Mouse (Mus musculus) midbrain, embryonic 14.5 days (tissue): ENCODE measurements around the gene Hnrnpa2b1. TPM values are rescaled to one million over a fixed set of nuclear protein-coding genes. Genes with fewer than 3 reads are reported as not detected.

Source experiments
- ATAC-seq: fragments of 200-750 bp; cut with Nextera tagmentation; 2 replicates; pipeline ENCODE4 v1.8.0; 2017; ENCODE audit warnings: moderate number of reproducible peaks, moderate library complexity; ENCODE audit not compliant: low FRiP score, low TSS enrichment
- DNase-seq: peaks from one replicate; pipeline ENCODE4 v3.0.0-alpha.2; 2015
- H3K27ac ChIP-seq: fragments of 300-500 bp; sonication (generic); replicated peaks from 2 replicates; pipeline ENCODE4 v1.5.1; 2014; ENCODE audit warnings: mild to moderate bottlenecking, low read depth, low read length, moderate library complexity
- H3K27me3 ChIP-seq: fragments of 300-500 bp; sonication (generic); 2 replicates; pipeline ENCODE4 v1.6.1; 2014; ENCODE audit warnings: low read length, control low read depth, mixed read lengths; ENCODE audit not compliant: control insufficient read depth, insufficient read depth
- H3K36me3 ChIP-seq: fragments of 300-500 bp; sonication (generic); 2 replicates; pipeline ENCODE4 v1.6.1; 2014; ENCODE audit warnings: low read length, control low read depth; ENCODE audit not compliant: control insufficient read depth, insufficient read depth
- H3K4me1 ChIP-seq: fragments of 300-500 bp; sonication (generic); 2 replicates; pipeline ENCODE4 v1.6.1; 2014; ENCODE audit warnings: mild to moderate bottlenecking, antibody characterized with exemption, low read length, control low read depth; ENCODE audit not compliant: control insufficient read depth, insufficient read depth
- H3K4me2 ChIP-seq: fragments of 300-500 bp; sonication (generic); 2 replicates; pipeline ENCODE4 v1.6.1; 2014; ENCODE audit warnings: mild to moderate bottlenecking, low read length, moderate library complexity
- H3K4me3 ChIP-seq: fragments of 300-500 bp; sonication (generic); replicated peaks from 2 replicates; pipeline ENCODE4 v1.5.1; 2014; ENCODE audit warnings: low read depth, low read length
- H3K9ac ChIP-seq: fragments of 300-500 bp; sonication (generic); replicated peaks from 2 replicates; pipeline ENCODE4 v1.6.1; 2014; ENCODE audit warnings: mild to moderate bottlenecking, low read length, moderate library complexity
- H3K9me3 ChIP-seq: fragments of 300-500 bp; sonication (generic); 2 replicates; pipeline ENCODE4 v1.6.1; 2016; ENCODE audit warnings: low read length, control low read depth, mixed read lengths; ENCODE audit not compliant: control insufficient read depth
- WGBS: fragments of 180-500 bp; shearing (Covaris S2); extraction: QIAGEN DNeasy Blood & Tissue Kit; methylation state at CpG from one replicate; pipeline ENCODE4 v1.1.7; 2014; 5-methylcytosine and 5-hydroxymethylcytosine counted together
- polyA plus RNA-seq: library from polyadenylated mRNA; unstranded; fragments of >200 nt; fragmentation: Nextera tagmentation; extraction: Ambion mirVana; gene quantifications from 2 replicates; pipeline ENCODE4 v1.2.1, GENCODE M21; 2014

The Hnrnpa2b1 gene
- 859 and 918 TPM in 2 replicates for polyA plus RNA-seq

DNA sequence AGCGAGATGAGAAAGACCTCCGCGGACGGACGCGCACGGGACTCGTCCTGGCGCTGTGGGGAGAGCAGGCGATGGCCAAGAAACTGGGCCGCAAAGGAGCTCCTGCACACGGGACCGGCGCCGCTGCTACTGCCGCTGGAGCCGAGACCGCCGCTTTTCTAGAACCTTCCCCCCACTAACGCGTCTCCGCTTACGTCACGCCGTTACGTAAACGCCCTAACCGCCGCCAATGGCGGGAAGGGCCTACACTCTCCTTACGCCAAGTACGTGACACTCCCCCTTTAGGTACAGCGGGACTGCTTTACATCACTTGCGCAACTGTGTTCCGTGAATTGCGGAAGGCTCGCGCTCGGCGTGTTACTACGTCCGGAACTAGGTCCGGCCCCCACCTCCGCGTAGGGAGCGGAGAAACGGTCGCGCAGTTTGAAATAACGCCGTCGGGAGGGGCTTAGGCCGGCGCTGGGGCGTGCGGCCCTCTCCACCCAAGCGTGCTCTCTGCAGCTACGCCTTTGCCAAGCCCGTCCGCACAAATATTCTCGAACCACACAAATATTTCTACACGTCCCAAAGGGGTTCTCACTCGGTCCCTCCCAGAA, at the start of gene Hnrnpa2b1:
Hnrnpa2b1 (minus strand) TSS at position 180 of the 596 bp plus-strand sequence.
- peak; percentile 90 for ATAC-seq
- H3K4me3 ChIP-seq: peak within 1 kb of the TSS; percentile 100
- peak within 1 kb of the TSS; percentile 80 for H3K4me2 ChIP-seq
- H3K36me3 ChIP-seq: peaks cover 45% of the 10 kb centered on the region
- peak; percentile 100 for DNase-seq
- no peaks in the 10 kb centered on the region for H3K27me3 ChIP-seq
- under 1% methylated on average over 63 of the region's 63 CpGs for WGBS
- peak within 1 kb of the TSS; percentile 100 for H3K27ac ChIP-seq
- H3K9me3 ChIP-seq: no peaks in the 10 kb centered on the region
- peak within 1 kb of the TSS; percentile 100 for H3K9ac ChIP-seq
- peaks cover 38% of the 10 kb centered on the region for H3K4me1 ChIP-seq

GRCm38 (mm10) chr6:51514860-51515259, 45.2 kb upstream of the Hnrnpa2b1 start:
- 84% methylated on average over 7 of the region's 7 CpGs for WGBS
- Histone ChIP-seq H3K9ac (no peak overlapping the region), H3K27me3 (no peaks in the 10 kb centered on the region)

GRCm38 (mm10) chr6:51513745-51514144, 44.1 kb upstream of the Hnrnpa2b1 start:
- Histone ChIP-seq H3K27ac (no peak overlapping the region), H3K4me2 (no peak overlapping the region), H3K27me3 (no peaks in the 10 kb centered on the region), H3K36me3 (no peaks in the 10 kb centered on the region), H3K4me3 (no peak overlapping the region), H3K4me1 (no peaks in the 10 kb centered on the region), H3K9me3 (no peaks in the 10 kb centered on the region), H3K9ac (no peak overlapping the region)
- ATAC-seq: no peak
- 83% methylated on average over 3 of the region's 3 CpGs for WGBS
- DNase-seq: no peak

More at GRCm38 (mm10) chr6:51514860-51515259, 45.2 kb upstream of the Hnrnpa2b1 start:
- DNase-seq (no peak), ATAC-seq (no peak)
- Histone ChIP-seq H3K4me3 (no peak overlapping the region), H3K27ac (no peak overlapping the region), H3K4me1 (no peaks in the 10 kb centered on the region), H3K9me3 (no peaks in the 10 kb centered on the region), H3K36me3 (no peaks in the 10 kb centered on the region), H3K4me2 (no peak overlapping the region)

GRCm38 (mm10) chr6:51510946-51511345, 41.3 kb upstream of the Hnrnpa2b1 start:
- H3K4me1 ChIP-seq: no peaks in the 10 kb centered on the region
- ATAC-seq: no peak
- no peaks in the 10 kb centered on the region for H3K36me3 ChIP-seq
- no peaks in the 10 kb centered on the region for H3K27me3 ChIP-seq
- no peaks in the 10 kb centered on the region for H3K9me3 ChIP-seq
- H3K4me3 ChIP-seq: no peak overlapping the region
- no peak overlapping the region for H3K27ac ChIP-seq
- H3K9ac ChIP-seq: no peak overlapping the region
- H3K4me2 ChIP-seq: no peak overlapping the region
- DNase-seq: no peak
- 36% methylated on average over 1 of the region's 1 CpGs for WGBS

DNA sequence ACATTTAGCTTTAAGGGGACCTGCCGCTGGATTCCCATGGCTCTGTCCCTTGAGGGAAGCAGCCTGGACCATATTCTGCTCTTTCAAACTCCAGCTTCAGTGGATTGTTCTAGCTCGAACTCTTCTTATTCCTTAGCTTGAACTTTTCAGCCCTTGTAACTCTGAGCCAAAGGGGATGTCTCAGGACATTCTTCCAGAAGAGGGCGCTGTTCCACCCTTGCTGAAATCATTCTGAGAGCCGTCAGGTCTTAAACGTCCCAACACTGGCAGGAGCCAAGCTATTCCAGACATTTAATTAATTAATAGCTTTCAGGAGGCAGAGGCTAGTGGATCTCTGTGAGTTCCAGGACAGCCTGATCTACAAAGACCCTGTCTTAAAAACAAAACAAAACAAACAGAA, 40.4 kb upstream of the Hnrnpa2b1 start:
- DNase-seq (peak; percentile 47), ATAC-seq (no peak)
- Histone ChIP-seq H3K36me3 (no peaks in the 10 kb centered on the region), H3K27ac (no peak overlapping the region), H3K4me1 (no peaks in the 10 kb centered on the region), H3K9me3 (no peaks in the 10 kb centered on the region), H3K27me3 (no peaks in the 10 kb centered on the region), H3K4me2 (no peak overlapping the region), H3K4me3 (no peak overlapping the region), H3K9ac (no peak overlapping the region)
- 30% methylated on average over 5 of the region's 5 CpGs for WGBS

DNA sequence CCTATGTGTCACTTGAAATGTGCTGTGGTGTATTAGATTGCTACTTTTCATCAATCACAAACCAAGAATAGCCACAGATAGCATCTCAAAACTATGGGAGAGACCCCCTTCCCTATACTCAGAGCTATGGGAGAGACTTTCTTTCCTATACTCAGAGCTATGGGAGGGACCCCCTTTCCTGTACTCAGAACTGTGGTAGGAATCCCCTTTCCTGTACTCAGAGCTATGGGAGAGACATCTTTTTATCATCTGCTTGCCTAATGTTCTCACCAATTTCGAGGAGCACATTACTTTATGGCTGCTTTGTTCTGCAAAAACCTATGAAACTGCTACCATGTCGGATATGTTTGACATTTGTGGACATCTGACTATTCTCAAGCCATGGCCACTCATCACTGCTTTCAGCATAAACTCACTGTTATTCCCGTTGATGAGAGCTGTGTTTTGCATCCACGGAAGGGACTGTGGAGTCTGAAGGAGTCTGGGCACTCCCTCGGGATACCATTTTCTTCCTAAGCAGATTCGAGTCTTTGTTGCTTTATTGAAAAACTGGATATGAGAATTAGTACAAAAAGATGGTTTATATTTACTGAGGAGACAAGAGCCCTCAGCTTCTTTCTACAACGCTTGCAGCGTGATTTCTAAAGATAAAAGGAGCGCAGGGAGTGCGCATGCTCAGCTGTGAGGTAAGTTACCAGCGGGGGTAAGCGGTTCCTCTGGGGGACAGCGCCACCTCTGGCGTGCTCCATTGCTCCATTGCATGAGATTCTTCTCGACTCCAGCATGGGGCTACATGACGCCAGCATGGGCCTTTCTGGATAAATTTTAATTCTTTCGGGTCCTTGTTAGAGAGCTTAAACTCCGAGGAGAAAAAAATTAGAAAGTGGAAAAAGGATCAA, 39.3 kb upstream of the Hnrnpa2b1 start:
- Histone ChIP-seq H3K27ac (no peak overlapping the region), H3K36me3 (no peaks in the 10 kb centered on the region), H3K9ac (0 out of 2 replicates have a peak overlapping the region, but pooled peaks have one; percentile 27), H3K4me2 (peak overlapping the region; percentile 36), H3K9me3 (no peaks in the 10 kb centered on the region), H3K4me1 (no peaks in the 10 kb centered on the region), H3K27me3 (no peaks in the 10 kb centered on the region), H3K4me3 (peak overlapping the region; percentile 27)
- WGBS: 26% methylated on average over 18 of the region's 18 CpGs
- ATAC-seq (no peak), DNase-seq (peak; percentile 89)

GRCm38 (mm10) chr6:51507556-51507955, 37.9 kb upstream of the Hnrnpa2b1 start:
- DNase-seq: no peak
- Histone ChIP-seq H3K4me3 (no peak overlapping the region), H3K36me3 (no peaks in the 10 kb centered on the region), H3K27ac (no peak overlapping the region), H3K9me3 (no peaks in the 10 kb centered on the region), H3K4me1 (no peaks in the 10 kb centered on the region), H3K27me3 (no peaks in the 10 kb centered on the region), H3K9ac (no peak overlapping the region), H3K4me2 (no peak overlapping the region)
- WGBS: 66% methylated on average over 2 of the region's 2 CpGs
- ATAC-seq: no peak

DNA sequence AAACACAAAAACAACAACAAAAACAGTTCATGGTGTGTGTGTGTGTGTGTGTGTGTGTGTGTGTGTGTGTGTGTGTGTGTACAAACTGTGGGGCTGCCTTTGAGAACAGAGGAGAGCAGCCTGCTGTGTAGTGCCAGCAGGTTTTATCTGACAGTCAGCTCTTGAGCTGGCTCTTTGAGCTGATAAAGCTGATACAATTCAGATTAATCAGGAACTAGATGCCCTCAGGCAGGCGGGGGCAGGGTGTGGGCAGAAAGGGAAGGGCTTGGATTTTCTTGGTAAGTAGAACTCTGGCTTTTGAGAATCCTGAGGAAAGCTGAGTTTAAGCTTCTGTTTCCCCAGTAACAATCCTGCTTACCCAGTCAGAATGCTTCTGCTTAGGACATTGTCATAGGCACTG, 36.0 kb upstream of the Hnrnpa2b1 start:
- Histone ChIP-seq H3K9ac (no peak overlapping the region), H3K27me3 (no peaks in the 10 kb centered on the region), H3K4me1 (no peaks in the 10 kb centered on the region), H3K36me3 (no peaks in the 10 kb centered on the region), H3K27ac (no peak overlapping the region), H3K4me2 (no peak overlapping the region), H3K4me3 (no peak overlapping the region), H3K9me3 (no peaks in the 10 kb centered on the region)
- DNase-seq (peak; percentile 47), ATAC-seq (no peak)
- 58% methylated on average over 1 of the region's 1 CpGs for WGBS
